Mouse (Mus musculus): ENCODE measurements at regions not wholly inside any gene's neighbourhood (a gene's known extent, or its start where the extent isn't known, plus 50 kb on each side); places are given as distances from the start of the nearest gene placed in this dataset.

- ATAC-seq = no peak
These were observed 76.5 kb upstream of the P2ry1 start for GRCm38 (mm10) chr3:60926024-60926547.

DNA sequence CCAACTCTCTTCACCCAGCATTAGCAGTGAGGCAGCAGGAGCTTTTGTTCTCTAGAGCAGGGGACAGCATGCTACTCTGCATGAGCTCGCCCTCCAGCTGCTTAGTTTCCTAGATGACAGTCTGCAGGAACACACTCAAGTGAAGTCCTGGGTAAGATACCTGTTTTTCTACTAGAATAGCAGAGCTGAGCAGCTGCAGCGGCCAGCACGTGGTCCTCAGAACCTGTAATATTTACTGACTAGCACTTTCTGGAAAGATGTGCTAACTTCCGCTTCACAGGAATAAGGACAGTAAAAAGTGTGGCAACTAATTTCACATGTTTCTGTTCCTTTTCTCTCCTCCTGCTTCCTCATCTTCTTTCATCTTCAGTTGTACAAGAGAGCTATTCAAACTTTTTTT is 73.7 kb upstream of the P2ry1 start:
- ATAC-seq = no peak

GRCm38 (mm10) chr3:60934492-60934891 is 68.1 kb upstream of the P2ry1 start:
- no peak for ATAC-seq

GRCm38 (mm10) chr3:60941451-60941850 is 61.1 kb upstream of the P2ry1 start:
- no peak for ATAC-seq

DNA sequence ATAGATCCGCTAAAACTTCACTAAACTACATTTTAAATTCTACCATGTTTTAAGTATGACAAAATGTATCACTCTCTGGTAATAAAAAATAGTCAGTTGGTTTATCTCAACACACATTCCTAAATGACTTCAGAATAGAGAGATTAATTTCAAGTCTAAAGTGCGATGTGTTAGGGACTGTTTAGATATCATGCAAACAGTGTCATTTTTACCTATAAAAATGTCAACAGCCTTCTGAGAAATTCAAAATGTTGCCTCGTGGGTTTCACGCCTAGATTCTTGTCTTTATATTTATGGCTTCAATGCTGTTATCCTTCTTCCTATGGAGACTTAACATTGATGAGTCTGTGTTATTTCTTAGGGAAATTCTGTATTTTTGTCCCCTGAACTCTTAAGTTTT is 53.7 kb upstream of the P2ry1 start:
- no peak for ATAC-seq

Data from CD4-positive, CD25-positive, alpha-beta regulatory T cell, adult 4 months (primary cell).